Mouse (Mus musculus) lung, postnatal 0 days (tissue): ENCODE measurements around the gene Rgmb. TPM values are rescaled to one million over a fixed set of nuclear protein-coding genes. Genes with fewer than 3 reads are reported as not detected.

Experiments used
- ATAC-seq: fragments of 200-750 bp; cut with Nextera tagmentation; 2 replicates; pipeline ENCODE4 v1.8.0; 2017; ENCODE audit warnings: moderate library complexity
- DNase-seq: peaks from one replicate; pipeline ENCODE4 v3.0.0-alpha.2; 2016; ENCODE audit warnings: low spot score
- H3K27ac ChIP-seq: fragments of 300-500 bp; sonication (generic); 2 replicates; pipeline ENCODE4 v1.5.1; 2014; ENCODE audit warnings: antibody characterized with exemption, mild to moderate bottlenecking, low read length, mixed read lengths
- H3K27me3 ChIP-seq: fragments of 300-500 bp; sonication (generic); replicated peaks from 2 replicates; pipeline ENCODE4 v1.6.1; 2014; ENCODE audit warnings: low read length, mixed read lengths; ENCODE audit not compliant: insufficient read depth
- H3K36me3 ChIP-seq: fragments of 300-500 bp; sonication (generic); 2 replicates; pipeline ENCODE4 v1.6.1; 2014; ENCODE audit warnings: low read length, mixed read lengths; ENCODE audit not compliant: insufficient read depth
- H3K4me1 ChIP-seq: fragments of 300-500 bp; sonication (generic); 2 replicates; pipeline ENCODE4 v1.6.1; 2014; ENCODE audit warnings: antibody characterized with exemption, low read depth, low read length, mixed read lengths; ENCODE audit not compliant: insufficient read depth
- H3K4me2 ChIP-seq: fragments of 300-500 bp; sonication (generic); replicated peaks from 2 replicates; pipeline ENCODE4 v1.6.1; 2014; ENCODE audit warnings: low read depth, mild to moderate bottlenecking, low read length, moderate library complexity, mixed read lengths
- H3K4me3 ChIP-seq: fragments of 300-500 bp; sonication (generic); 2 replicates; pipeline ENCODE4 v1.5.1; 2014; ENCODE audit warnings: low read depth, low read length
- H3K9ac ChIP-seq: fragments of 300-500 bp; sonication (generic); replicated peaks from 2 replicates; pipeline ENCODE4 v1.6.1; 2014; ENCODE audit warnings: low read depth, mild to moderate bottlenecking
- H3K9me3 ChIP-seq: fragments of 300-500 bp; sonication (generic); 2 replicates; pipeline ENCODE4 v1.6.1; 2016; ENCODE audit warnings: low read length, mixed read lengths
- CTCF ChIP-seq: IDR thresholded peaks from 2 replicates; pipeline ENCODE4 v1.5.1; 2016; ENCODE audit warnings: antibody characterized with exemption, mild to moderate bottlenecking
- EP300 ChIP-seq: IDR thresholded peaks from 2 replicates; pipeline ENCODE4 v1.6.1; 2016; ENCODE audit warnings: antibody characterized with exemption, mild to moderate bottlenecking, control low read depth
- WGBS: fragments of 180-500 bp; shearing (Covaris S2); extraction: QIAGEN DNeasy Blood & Tissue Kit; methylation state at CpG from one replicate; pipeline ENCODE4 v1.1.7; 2014; 5-methylcytosine and 5-hydroxymethylcytosine counted together
- polyA plus RNA-seq: library from polyadenylated mRNA; unstranded; fragments of >200 nt; fragmentation: Nextera tagmentation; extraction: Ambion mirVana; gene quantifications from 2 replicates; pipeline ENCODE4 v1.2.1, GENCODE M21; 2015

The Rgmb gene
- polyA plus RNA-seq, 1 experiment from 2014 or later = 15.9 TPM

DNA sequence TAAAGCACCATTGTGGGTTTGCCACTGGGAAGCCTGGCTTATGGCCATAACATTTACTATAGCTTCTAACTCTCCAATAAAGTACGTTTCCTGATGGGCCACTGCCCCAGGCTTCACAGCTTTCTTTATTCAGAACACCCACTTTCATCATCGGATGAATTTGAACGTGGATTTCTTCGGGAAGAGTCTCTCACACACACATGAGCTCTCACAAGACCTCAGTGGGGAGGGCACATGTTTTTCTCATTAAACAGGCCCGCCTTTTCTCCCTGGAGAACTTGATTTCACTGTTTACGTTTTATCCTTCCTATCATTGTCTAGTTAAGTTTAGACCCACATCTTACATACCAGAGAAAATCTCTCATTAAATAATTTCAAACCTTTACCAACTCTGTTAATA is 10.7 kb downstream of the Rgmb start:
- Histone ChIP-seq H3K27ac (peak overlapping the region; percentile 43; the same call in 1 of the 2 replicates), H3K36me3 (no peaks in the 10 kb centered on the region), H3K4me2 (no peak overlapping the region), H3K4me3 (no peak overlapping the region), H3K9ac (no peak overlapping the region), H3K27me3 (no peaks in the 10 kb centered on the region), H3K4me1 (peaks cover 13% of the 10 kb centered on the region; the same call in 1 of the 2 replicates), H3K9me3 (no peaks in the 10 kb centered on the region)
- ATAC-seq (0 out of 2 replicates have a peak, but pooled peaks have one; percentile 5), DNase-seq (peak; percentile 47)
- no peak for TF ChIP-seq EP300
- no peak for TF ChIP-seq CTCF
- 34% methylated on average over 6 of the region's 6 CpGs for WGBS

DNA sequence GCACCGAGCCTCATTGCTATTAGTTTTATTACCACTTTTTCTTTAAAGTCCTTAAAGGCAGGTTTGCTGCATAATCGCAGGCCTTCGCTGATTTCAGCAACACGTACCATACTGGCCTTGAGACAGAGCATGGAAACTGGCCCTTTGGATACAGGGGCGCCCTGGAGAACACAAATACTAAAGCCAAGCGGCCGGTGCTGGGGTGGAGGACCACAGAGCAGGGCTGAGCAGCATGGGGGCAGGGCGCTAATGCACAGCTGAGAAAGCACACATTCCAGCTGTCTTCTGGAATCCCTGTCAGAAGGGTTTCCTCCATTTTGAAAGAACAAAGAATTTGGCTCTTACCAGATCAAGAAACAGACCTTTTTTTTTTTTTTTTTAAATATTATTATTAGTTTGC is 12.5 kb downstream of the Rgmb start:
- peaks cover 22% of the 10 kb centered on the region; the same call in 1 of the 2 replicates for H3K4me1 ChIP-seq
- no peaks in the 10 kb centered on the region for H3K36me3 ChIP-seq
- DNase-seq (peak; percentile 49), ATAC-seq (peak; percentile 55)
- no peaks in the 10 kb centered on the region for H3K27me3 ChIP-seq
- H3K4me2 ChIP-seq = no peak overlapping the region
- H3K9ac ChIP-seq = no peak overlapping the region
- TF ChIP-seq EP300 (no peak), CTCF (no peak)
- WGBS = 64% methylated on average over 8 of the region's 8 CpGs
- H3K4me3 ChIP-seq = no peak overlapping the region
- H3K9me3 ChIP-seq = no peaks in the 10 kb centered on the region
- no peak overlapping the region for H3K27ac ChIP-seq

DNA sequence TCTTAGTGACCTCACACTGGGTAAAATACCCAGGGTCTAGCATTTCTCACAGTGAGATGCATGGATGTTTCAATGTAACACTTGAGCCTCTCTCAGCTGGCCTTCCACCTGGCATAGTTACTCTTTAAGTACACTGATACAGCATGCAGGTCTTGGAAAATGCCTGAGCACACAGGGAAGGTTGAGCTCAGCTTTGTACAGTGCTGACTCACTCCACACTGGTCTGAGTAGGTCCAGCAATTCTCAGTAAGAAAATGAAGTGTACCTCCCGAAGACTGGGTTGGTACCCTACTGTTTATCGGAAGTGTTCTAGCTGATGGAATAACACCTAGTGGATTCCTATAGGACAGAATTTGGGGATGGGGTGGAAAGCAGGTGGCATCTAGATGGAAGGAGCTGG is 13.2 kb downstream of the Rgmb start:
- no peak for DNase-seq
- Histone ChIP-seq H3K4me2 (no peak overlapping the region), H3K9me3 (no peaks in the 10 kb centered on the region), H3K27me3 (no peaks in the 10 kb centered on the region), H3K4me3 (no peak overlapping the region), H3K27ac (no peak overlapping the region), H3K9ac (no peak overlapping the region), H3K36me3 (no peaks in the 10 kb centered on the region), H3K4me1 (peaks cover 23% of the 10 kb centered on the region; the same call in 1 of the 2 replicates)
- TF ChIP-seq CTCF = no peak
- TF ChIP-seq EP300 = no peak
- ATAC-seq = peak; percentile 32; the same call in 1 of the 2 replicates
- 85% methylated on average over 2 of the region's 2 CpGs for WGBS

DNA sequence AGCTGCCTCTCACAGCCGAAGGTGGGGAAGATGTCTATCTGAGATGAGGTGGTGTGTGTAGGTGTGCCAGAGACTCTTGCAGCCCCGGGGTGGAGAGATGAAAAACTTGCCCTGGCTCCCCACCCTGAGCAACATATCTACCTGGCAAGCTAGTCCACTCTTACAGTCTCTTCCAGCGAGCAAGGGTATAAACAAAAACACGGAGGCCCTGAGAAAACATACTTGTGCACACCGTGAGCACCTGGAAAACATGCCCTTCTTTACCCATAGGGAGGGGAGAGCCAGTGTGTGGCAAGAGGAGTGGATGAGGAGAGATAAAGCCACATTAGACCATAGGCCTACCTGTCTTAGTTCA is 13.8 kb downstream of the Rgmb start:
- no peaks in the 10 kb centered on the region for H3K36me3 ChIP-seq
- H3K27ac ChIP-seq = no peak overlapping the region
- H3K9me3 ChIP-seq = no peaks in the 10 kb centered on the region
- no peaks in the 10 kb centered on the region for H3K27me3 ChIP-seq
- WGBS = 77% methylated on average over 5 of the region's 5 CpGs
- ATAC-seq = no peak
- no peak overlapping the region for H3K4me3 ChIP-seq
- no peak overlapping the region for H3K4me2 ChIP-seq
- no peak overlapping the region for H3K9ac ChIP-seq
- no peak for DNase-seq
- H3K4me1 ChIP-seq = peaks cover 28% of the 10 kb centered on the region; the same call in 1 of the 2 replicates
- TF ChIP-seq EP300 (no peak), CTCF (no peak)

DNA sequence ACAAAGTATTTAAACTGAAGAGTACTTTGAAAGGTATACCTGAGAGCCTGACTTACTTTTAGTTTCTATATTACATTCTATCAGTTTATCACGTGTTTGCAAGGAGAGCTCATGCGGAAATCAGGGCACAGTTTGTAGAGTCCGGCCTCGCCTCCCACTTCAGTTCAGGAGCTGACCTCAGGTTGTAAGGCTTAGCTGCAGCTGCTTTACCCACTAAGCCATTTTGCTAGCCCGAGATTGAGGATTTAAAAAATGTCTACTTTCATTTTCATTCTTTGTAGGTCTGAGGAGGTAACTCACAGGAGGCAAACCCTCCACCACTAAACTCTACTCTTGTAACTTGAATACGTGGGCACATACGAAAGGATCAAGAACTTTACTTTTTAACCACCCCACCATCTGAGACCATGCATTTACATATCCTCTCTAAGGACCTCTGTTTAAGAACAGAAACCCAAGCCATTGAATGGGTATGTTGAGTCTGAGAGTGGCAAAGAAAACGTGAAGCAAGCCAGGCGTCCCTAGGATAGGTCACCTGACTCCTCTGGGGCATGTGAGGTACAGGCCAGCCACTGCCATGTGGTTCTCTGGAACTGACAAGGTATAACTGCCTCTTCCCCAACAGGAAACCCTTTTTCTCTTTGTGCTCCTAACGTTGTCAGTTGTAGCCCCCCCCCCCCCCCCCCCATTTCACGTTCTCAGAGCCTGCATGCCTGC is 14.3 kb downstream of the Rgmb start:
- DNase-seq (peak; percentile 75), ATAC-seq (peak; percentile 65)
- H3K36me3 ChIP-seq = no peaks in the 10 kb centered on the region
- no peaks in the 10 kb centered on the region for H3K27me3 ChIP-seq
- 64% methylated on average over 10 of the region's 11 CpGs for WGBS
- no peak overlapping the region for H3K27ac ChIP-seq
- no peak overlapping the region for H3K4me3 ChIP-seq
- no peak for TF ChIP-seq EP300
- no peak for TF ChIP-seq CTCF
- no peak overlapping the region for H3K9ac ChIP-seq
- peaks cover 30% of the 10 kb centered on the region; the same call in 1 of the 2 replicates for H3K4me1 ChIP-seq
- H3K4me2 ChIP-seq = no peak overlapping the region
- no peaks in the 10 kb centered on the region for H3K9me3 ChIP-seq

DNA sequence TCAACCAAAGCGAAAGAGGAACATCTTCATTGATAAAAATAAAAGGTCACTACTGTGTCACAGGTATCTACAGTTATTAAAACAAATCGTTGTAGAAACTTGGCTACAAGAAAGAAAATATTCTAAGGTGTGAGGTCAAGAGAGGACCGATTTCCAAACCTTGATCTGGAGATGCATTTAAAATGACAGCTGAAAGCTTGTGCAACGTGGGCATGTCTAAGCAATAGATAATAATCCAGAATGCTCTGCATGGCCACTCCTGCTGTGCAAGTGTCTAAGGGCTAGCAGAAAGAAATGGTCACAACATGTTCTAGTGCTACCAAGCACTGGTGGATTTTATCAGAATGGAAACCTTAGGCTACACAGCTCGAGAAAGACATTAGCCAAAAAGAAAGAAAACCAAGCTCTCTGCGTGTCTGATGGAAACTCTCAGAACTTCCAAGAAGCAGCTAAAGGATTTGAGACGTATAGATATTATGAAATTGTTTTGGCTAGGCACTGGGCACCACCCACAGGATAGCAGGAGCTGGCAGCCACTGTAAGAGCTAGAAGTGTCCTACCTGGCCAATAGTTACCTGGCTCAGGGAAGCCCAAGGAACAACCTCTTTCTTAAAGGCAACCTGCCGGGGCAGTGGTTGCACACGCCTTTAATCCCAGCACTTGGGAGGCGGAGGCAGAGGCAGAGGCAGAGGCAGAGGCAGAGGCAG is 15.4 kb downstream of the Rgmb start:
- Histone ChIP-seq H3K27me3 (no peaks in the 10 kb centered on the region), H3K9ac (no peak overlapping the region), H3K4me3 (no peak overlapping the region), H3K9me3 (no peaks in the 10 kb centered on the region), H3K36me3 (no peaks in the 10 kb centered on the region), H3K4me2 (no peak overlapping the region), H3K4me1 (peaks cover 34% of the 10 kb centered on the region; the same call in 1 of the 2 replicates), H3K27ac (no peak overlapping the region; the same call in 1 of the 2 replicates)
- DNase-seq (no peak), ATAC-seq (peak; percentile 13; the same call in 1 of the 2 replicates)
- TF ChIP-seq EP300 (no peak), CTCF (no peak)
- WGBS = 69% methylated on average over 10 of the region's 10 CpGs
